Mouse (Mus musculus) heart, postnatal 0 days (tissue): ENCODE results near the gene Jagn1.

Source experiments
- CTCF ChIP-seq: IDR thresholded peaks from 2 replicates; pipeline ENCODE4 v1.5.1; 2016; ENCODE audit warnings: antibody characterized with exemption, control low read depth, low read depth
- EP300 ChIP-seq: IDR thresholded peaks from 2 replicates; pipeline ENCODE4 v1.6.1; 2016; ENCODE audit warnings: antibody characterized with exemption, low read depth

DNA sequence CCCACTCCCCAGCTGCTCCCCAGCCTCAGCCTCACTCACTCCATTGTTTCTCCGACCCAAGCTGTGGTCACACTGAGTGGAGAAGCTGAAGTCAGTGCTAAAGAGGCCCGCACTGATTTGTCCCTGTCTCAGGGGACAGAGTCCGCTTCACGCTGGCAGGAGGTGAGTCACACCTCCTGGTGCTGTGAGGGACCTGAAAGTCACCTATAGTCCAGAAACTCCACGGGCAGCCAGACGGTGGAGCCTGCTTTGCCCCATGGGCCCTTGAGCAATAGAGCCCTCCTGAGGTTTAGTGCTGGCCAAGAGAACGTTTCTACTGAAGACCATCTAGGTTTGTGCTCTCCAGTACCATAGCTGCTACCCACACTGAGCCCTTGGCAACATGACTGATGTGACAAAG lies 7.7 kb upstream of the Jagn1 start:
- TF ChIP-seq CTCF (no peak), EP300 (no peak)
